Mouse (Mus musculus) midbrain, postnatal 0 days (tissue): ENCODE results near the gene Rgs16. TPM values are rescaled to one million over a fixed set of nuclear protein-coding genes. Genes with fewer than 3 reads are reported as not detected.

Source experiments
- ATAC-seq: fragments of 200-750 bp; cut with Nextera tagmentation; 2 replicates; pipeline ENCODE4 v1.8.0; 2017; ENCODE audit warnings: moderate number of reproducible peaks, mild to moderate bottlenecking, moderate TSS enrichment, moderate library complexity; ENCODE audit not compliant: low FRiP score
- DNase-seq: peaks from one replicate; pipeline ENCODE4 v3.0.0-alpha.2; 2015; ENCODE audit warnings: low spot score
- H3K27ac ChIP-seq: fragments of 300-500 bp; sonication (generic); 2 replicates; pipeline ENCODE4 v1.5.1; 2014; ENCODE audit warnings: low read depth, mild to moderate bottlenecking, low read length, mixed read lengths
- H3K27me3 ChIP-seq: fragments of 300-500 bp; sonication (generic); 2 replicates; pipeline ENCODE4 v1.6.1; 2014; ENCODE audit warnings: low read length, control low read depth, mixed read lengths; ENCODE audit not compliant: insufficient read depth
- H3K36me3 ChIP-seq: fragments of 300-500 bp; sonication (generic); 2 replicates; pipeline ENCODE4 v1.6.1; 2014; ENCODE audit warnings: low read length, control low read depth, mixed read lengths; ENCODE audit not compliant: insufficient read depth
- H3K4me1 ChIP-seq: fragments of 300-500 bp; sonication (generic); 2 replicates; pipeline ENCODE4 v1.6.1; 2014; ENCODE audit warnings: mild to moderate bottlenecking, control low read depth, antibody characterized with exemption, low read length, mixed read lengths; ENCODE audit not compliant: insufficient read depth
- H3K4me2 ChIP-seq: fragments of 300-500 bp; sonication (generic); 2 replicates; pipeline ENCODE4 v1.6.1; 2014; ENCODE audit warnings: low read depth, mild to moderate bottlenecking, low read length, mixed read lengths; ENCODE audit not compliant: poor library complexity, severe bottlenecking
- H3K4me3 ChIP-seq: fragments of 300-500 bp; sonication (generic); 2 replicates; pipeline ENCODE4 v1.5.1; 2014; ENCODE audit warnings: low read depth, mild to moderate bottlenecking, low read length, moderate library complexity
- H3K9ac ChIP-seq: fragments of 300-500 bp; sonication (generic); replicated peaks from 2 replicates; pipeline ENCODE4 v1.6.1; 2014; ENCODE audit warnings: mild to moderate bottlenecking, low read length, moderate library complexity, mixed read lengths; ENCODE audit not compliant: poor library complexity, severe bottlenecking
- H3K9me3 ChIP-seq: fragments of 300-500 bp; sonication (generic); 2 replicates; pipeline ENCODE4 v1.6.1; 2016; ENCODE audit warnings: low read length, control low read depth
- CTCF ChIP-seq: IDR thresholded peaks from 2 replicates; pipeline ENCODE4 v1.5.1; 2016; ENCODE audit warnings: antibody characterized with exemption, mild to moderate bottlenecking
- WGBS: fragments of 180-500 bp; shearing (Covaris S2); extraction: QIAGEN DNeasy Blood & Tissue Kit; methylation state at CpG from one replicate; pipeline ENCODE4 v1.1.7; 2014; 5-methylcytosine and 5-hydroxymethylcytosine counted together
- polyA plus RNA-seq: library from polyadenylated mRNA; unstranded; fragments of >200 nt; fragmentation: Nextera tagmentation; extraction: Ambion mirVana; gene quantifications from 2 replicates; pipeline ENCODE4 v1.2.1, GENCODE M21; 2015
- total RNA-seq: library from RNA; depleted of rRNA; stranded (reverse); fragments of >200 nt; gene quantifications from 2 replicates; pipeline ENCODE4 v1.2.3, GENCODE M21; 2014; rRNA removed

Rgs16 gene
- total and polyA plus RNA-seq, 2 experiments from 2014 or later = 7.2 to 10.7 TPM

GRCm38 (mm10) chr1:153790708-153791107 is 50.6 kb downstream of the Rgs16 start:
- WGBS = 64% methylated on average over 2 of the region's 2 CpGs
- Histone ChIP-seq H3K36me3 (no peaks in the 10 kb centered on the region), H3K9me3 (no peaks in the 10 kb centered on the region), H3K4me2 (no peak overlapping the region), H3K4me3 (no peak overlapping the region), H3K27ac (no peak overlapping the region), H3K4me1 (no peaks in the 10 kb centered on the region), H3K9ac (no peak overlapping the region), H3K27me3 (no peaks in the 10 kb centered on the region)
- TF ChIP-seq CTCF = no peak
- no peak for ATAC-seq
- no peak for DNase-seq

- no peaks in the 10 kb centered on the region for H3K27me3 ChIP-seq
- no peak overlapping the region for H3K27ac ChIP-seq
- H3K4me3 ChIP-seq = no peak overlapping the region
- no peaks in the 10 kb centered on the region for H3K36me3 ChIP-seq
- H3K4me2 ChIP-seq = no peak overlapping the region
- no peak for TF ChIP-seq CTCF
- H3K9me3 ChIP-seq = no peaks in the 10 kb centered on the region
- ATAC-seq (no peak), DNase-seq (no peak)
- H3K4me1 ChIP-seq = no peaks in the 10 kb centered on the region
- 91% methylated on average over 3 of the region's 3 CpGs for WGBS
- H3K9ac ChIP-seq = no peak overlapping the region
Measured at GRCm38 (mm10) chr1:153794241-153794640, 54.1 kb downstream of the Rgs16 start.

Other genes with a start within 250 kb of the Rgs16 start
- 8.1 and 11.6 TPM in 2 replicates for gene Npl, start 190.3 kb upstream of the Rgs16 start, total RNA-seq
- 12.0 and 12.3 TPM in 2 replicates for gene Npl, start 190.3 kb upstream of the Rgs16 start, polyA plus RNA-seq
- gene Rgs8, start 87.3 kb upstream of the Rgs16 start, total RNA-seq = 40.7 and 68.0 TPM in 2 replicates
- gene Rgs8, start 87.3 kb upstream of the Rgs16 start, polyA plus RNA-seq = 31.1 and 32.1 TPM in 2 replicates
- 22.1 and 29.3 TPM in 2 replicates for gene Rnasel, start 9.1 kb downstream of the Rgs16 start, total RNA-seq
- 15.7 and 17.4 TPM in 2 replicates for gene Rnasel, start 9.1 kb downstream of the Rgs16 start, polyA plus RNA-seq
- 0.05 TPM in 1 of 2 replicates, not detected in the other for gene Rgsl1, start 103.8 kb downstream of the Rgs16 start, total RNA-seq
- 0.12 and 0.18 TPM in 2 replicates for gene Rgsl1, start 103.8 kb downstream of the Rgs16 start, polyA plus RNA-seq
- not detected in 2 replicates for gene Teddm1b, start 134.0 kb downstream of the Rgs16 start, total RNA-seq
- 0.21 and 0.22 TPM in 2 replicates for gene Teddm1b, start 134.0 kb downstream of the Rgs16 start, polyA plus RNA-seq
- not detected in 2 replicates for gene Teddm1a, start 151.4 kb downstream of the Rgs16 start, total RNA-seq
- not detected in 2 replicates for gene Teddm1a, start 151.4 kb downstream of the Rgs16 start, polyA plus RNA-seq
- 312 and 330 TPM in 2 replicates for gene Glul, start 159.6 kb downstream of the Rgs16 start, total RNA-seq
- gene Glul, start 159.6 kb downstream of the Rgs16 start, polyA plus RNA-seq = 237 and 250 TPM in 2 replicates
- 0.66 and 1.1 TPM in 2 replicates for gene Teddm2, start 159.9 kb downstream of the Rgs16 start, total RNA-seq
- 1.2 and 1.7 TPM in 2 replicates for gene Teddm2, start 159.9 kb downstream of the Rgs16 start, polyA plus RNA-seq